Mouse (Mus musculus): ENCODE measurements around the gene Ralgapa2.

GRCm38 (mm10) chr2:146225818-146226217, 286.3 kb downstream of the Ralgapa2 start:
- no peak for TF ChIP-seq CTCF (IDR thresholded peaks at IDR 0.05; ENCODE audit: borderline replicate concordance, insufficient read depth, low read length)
- no peak for TF ChIP-seq POLR2A (IDR thresholded peaks at IDR 0.05; ENCODE audit: low read depth, low read length)
